Mouse (Mus musculus) MEL (cell line): ENCODE measurements around the gene Rarb. TPM values are rescaled to one million over a fixed set of nuclear protein-coding genes. Genes with fewer than 3 reads are reported as not detected.

Source experiments
- DNase-seq: peaks from one replicate; pipeline ENCODE4 v3.0.0; 2011; ENCODE audit warnings: low read depth, low spot score
- H3K27ac ChIP-seq: 2 replicates; pipeline ENCODE4 v1.5.1; 2012; ENCODE audit warnings: low read depth, mild to moderate bottlenecking, control low read depth, low read length, moderate library complexity; ENCODE audit not compliant: control insufficient read depth
- H3K27me3 ChIP-seq, 2 experiments: fragments of 150-350 bp in 1 of 2; sonication (generic) in 1 of 2; 2 replicates each; pipeline ENCODE4 v1.6.1; 2012; ENCODE audit warnings: low read length in 2 of 2, mild to moderate bottlenecking in 2 of 2, improper control_type of control experiment in 1 of 2, moderate library complexity in 1 of 2; ENCODE audit not compliant: insufficient read depth in 2 of 2, control insufficient read depth in 1 of 2
- H3K36me3 ChIP-seq, 2 experiments: 2 replicates each; pipeline ENCODE4 v1.6.1; 2012 to 2014; ENCODE audit warnings: low read length in 2 of 2, improper control_type of control experiment in 1 of 2, inconsistent platforms in 1 of 2, mild to moderate bottlenecking in 1 of 2; ENCODE audit not compliant: insufficient read depth in 2 of 2, control insufficient read depth in 1 of 2
- H3K4me1 ChIP-seq, 2 experiments: fragments of 150-350 bp in 1 of 2; sonication (generic) in 1 of 2; 2 replicates each; pipeline ENCODE4 v1.6.1; 2012; ENCODE audit warnings: low read length in 2 of 2, improper control_type of control experiment in 1 of 2, mild to moderate bottlenecking in 1 of 2; ENCODE audit not compliant: insufficient read depth in 2 of 2, control insufficient read depth in 1 of 2
- H3K4me3 ChIP-seq, 2 experiments: fragments of 150-350 bp in 1 of 2; sonication (generic) in 1 of 2; 2 replicates each; pipeline ENCODE4 v1.5.1; 2012; ENCODE audit warnings: low read depth in 2 of 2, low read length in 2 of 2, mild to moderate bottlenecking in 2 of 2, moderate library complexity in 2 of 2, control low read depth in 1 of 2, improper control_type of control experiment in 1 of 2; ENCODE audit not compliant: control insufficient read depth in 1 of 2, insufficient read depth in 1 of 2
- H3K79me2 ChIP-seq: 2 replicates; pipeline ENCODE4 v1.6.1; 2012; ENCODE audit warnings: mild to moderate bottlenecking, low read length, moderate library complexity; ENCODE audit not compliant: control insufficient read depth, poor library complexity, insufficient read depth
- H3K9ac ChIP-seq: 2 replicates; pipeline ENCODE4 v1.6.1; 2012; ENCODE audit warnings: low read depth, mild to moderate bottlenecking, control low read depth, low read length, moderate library complexity; ENCODE audit not compliant: control insufficient read depth, poor library complexity, severe bottlenecking
- H3K9me3 ChIP-seq: fragments of 150-350 bp; sonication (generic); replicated peaks from 2 replicates; pipeline ENCODE4 v1.6.1; 2012; ENCODE audit warnings: mild to moderate bottlenecking, low read length, improper control_type of control experiment, moderate library complexity; ENCODE audit not compliant: insufficient read depth
- BHLHE40 ChIP-seq: IDR thresholded peaks from 2 replicates; pipeline ENCODE4 v1.6.1; 2012; ENCODE audit warnings: low read depth, mild to moderate bottlenecking, inconsistent platforms, low read length, improper control_type of control experiment, borderline replicate concordance
- CHD1 ChIP-seq: IDR thresholded peaks from 2 replicates; pipeline ENCODE4 v1.6.1; 2012; ENCODE audit warnings: low read depth, mild to moderate bottlenecking, inconsistent platforms, low read length, improper control_type of control experiment
- CHD2 ChIP-seq: IDR thresholded peaks from 2 replicates; pipeline ENCODE4 v1.6.1; 2011; ENCODE audit warnings: low read length, improper control_type of control experiment
- EP300 ChIP-seq, 2 experiments: IDR thresholded peaks; 2 replicates each; pipeline ENCODE4 v1.6.1; 2011; ENCODE audit warnings: improper control_type of control experiment in 2 of 2, low read length in 2 of 2, low read depth in 1 of 2, mild to moderate bottlenecking in 1 of 2
- ETS1 ChIP-seq: IDR thresholded peaks from 2 replicates; pipeline ENCODE4 v1.6.1; 2012; ENCODE audit warnings: low read depth, mild to moderate bottlenecking, inconsistent platforms, low read length, improper control_type of control experiment, moderate library complexity
- GABPA ChIP-seq: IDR thresholded peaks from 2 replicates; pipeline ENCODE4 v1.6.1; 2012; ENCODE audit warnings: low read depth, mild to moderate bottlenecking, inconsistent platforms, low read length, improper control_type of control experiment, moderate library complexity
- GATA1 ChIP-seq: IDR thresholded peaks from 2 replicates; pipeline ENCODE4 v1.6.1; 2011; ENCODE audit warnings: low read depth, low read length, improper control_type of control experiment
- JUND ChIP-seq: IDR thresholded peaks from 2 replicates; pipeline ENCODE4 v1.6.1; 2011; ENCODE audit warnings: low read depth, mild to moderate bottlenecking, improper control_type of control experiment, low read length
- KAT2A ChIP-seq: conservative IDR thresholded peaks from 2 replicates; pipeline ENCODE4 v1.6.1; 2012; ENCODE audit warnings: low read depth, low read length, improper control_type of control experiment, inconsistent platforms
- MAFK ChIP-seq: IDR thresholded peaks from 2 replicates; pipeline ENCODE4 v1.6.1; 2011; ENCODE audit warnings: low read depth, mild to moderate bottlenecking, low read length, improper control_type of control experiment, borderline replicate concordance
- MAX ChIP-seq: IDR thresholded peaks from 2 replicates; pipeline ENCODE4 v1.6.1; 2011; ENCODE audit warnings: low read length, improper control_type of control experiment
- MAZ ChIP-seq: IDR thresholded peaks from 2 replicates; pipeline ENCODE4 v1.6.1; 2012; ENCODE audit warnings: low read depth, mild to moderate bottlenecking, inconsistent platforms, low read length, improper control_type of control experiment
- MEF2A ChIP-seq: IDR thresholded peaks from 2 replicates; pipeline ENCODE4 v1.6.1; 2014; ENCODE audit warnings: low read depth, mild to moderate bottlenecking, inconsistent platforms, low read length, improper control_type of control experiment; ENCODE audit not compliant: poor library complexity, insufficient replicate concordance, severe bottlenecking; ENCODE audit errors: extremely low read depth
- MXI1 ChIP-seq: IDR thresholded peaks from 2 replicates; pipeline ENCODE4 v1.6.1; 2011; ENCODE audit warnings: mild to moderate bottlenecking, low read depth, low read length, improper control_type of control experiment
- MYC ChIP-seq: IDR thresholded peaks from 2 replicates; pipeline ENCODE4 v1.6.1; 2011; ENCODE audit warnings: low read depth, mild to moderate bottlenecking, low read length, improper control_type of control experiment, moderate library complexity
- NRF1 ChIP-seq: IDR thresholded peaks from 2 replicates; pipeline ENCODE4 v1.6.1; 2014; ENCODE audit warnings: low read depth, mild to moderate bottlenecking, inconsistent platforms, low read length, improper control_type of control experiment, moderate library complexity; ENCODE audit not compliant: poor library complexity, insufficient read depth, severe bottlenecking
- POLR2AphosphoS2 ChIP-seq: IDR thresholded peaks from 2 replicates; pipeline ENCODE4 v1.6.1; 2011; ENCODE audit warnings: low read length, improper control_type of control experiment
- RAD21 ChIP-seq: IDR thresholded peaks from 2 replicates; pipeline ENCODE4 v1.6.1; 2011; ENCODE audit warnings: mild to moderate bottlenecking, low read depth, low read length, improper control_type of control experiment
- RCOR1 ChIP-seq: IDR thresholded peaks from 2 replicates; pipeline ENCODE4 v1.6.1; 2012; ENCODE audit warnings: low read depth, mild to moderate bottlenecking, inconsistent platforms, low read length, improper control_type of control experiment
- SMC3 ChIP-seq: IDR thresholded peaks from 2 replicates; pipeline ENCODE4 v1.6.1; 2011; ENCODE audit warnings: low read depth, low read length, improper control_type of control experiment
- TBP ChIP-seq: IDR thresholded peaks from 2 replicates; pipeline ENCODE4 v1.8.0; 2011; ENCODE audit warnings: low read depth, low read length, improper control_type of control experiment
- USF2 ChIP-seq, 2 experiments: IDR thresholded peaks; 2 replicates each; pipeline ENCODE4 v1.6.1; 2011 to 2012; ENCODE audit warnings: improper control_type of control experiment in 2 of 2, low read length in 2 of 2, borderline replicate concordance in 1 of 2, inconsistent platforms in 1 of 2, low read depth in 1 of 2, mild to moderate bottlenecking in 1 of 2; ENCODE audit not compliant: insufficient read depth in 1 of 2
- ZC3H11A ChIP-seq: IDR thresholded peaks from 2 replicates; pipeline ENCODE4 v1.6.1; 2012; ENCODE audit warnings: low read depth, mild to moderate bottlenecking, inconsistent platforms, low read length, improper control_type of control experiment
- ZKSCAN1 ChIP-seq: IDR thresholded peaks from 2 replicates; pipeline ENCODE4 v1.6.1; 2012; ENCODE audit warnings: low read depth, mild to moderate bottlenecking, inconsistent platforms, low read length, improper control_type of control experiment, moderate library complexity
- ZNF384 ChIP-seq: IDR thresholded peaks from 2 replicates; pipeline ENCODE4 v1.6.1; 2012; ENCODE audit warnings: low read depth, mild to moderate bottlenecking, inconsistent platforms, low read length, improper control_type of control experiment
- polyA plus RNA-seq, 2 experiments: library from polyadenylated mRNA; stranded (reverse) in 1 of 2; unstranded in 1 of 2; fragments of >175 nt in 1 of 2; fragments of >200 nt in 1 of 2; gene quantifications; 2 replicates each; pipeline versions ENCODE4 v1.2.1 to v1.2.4; 2012; ENCODE audit warnings: low replicate concordance in 2 of 2, low read depth in 1 of 2; ENCODE audit not compliant: insufficient read length in 2 of 2, insufficient read depth in 1 of 2, missing spikeins in 1 of 2
- total RNA-seq: library from RNA; depleted of rRNA; stranded (reverse); fragments of 300-350 nt; gene quantifications from 2 replicates; pipeline ENCODE4 v1.2.3, GENCODE M21; 2012

The Rarb gene
- total and polyA plus RNA-seq, 3 experiments, result not detected

DNA sequence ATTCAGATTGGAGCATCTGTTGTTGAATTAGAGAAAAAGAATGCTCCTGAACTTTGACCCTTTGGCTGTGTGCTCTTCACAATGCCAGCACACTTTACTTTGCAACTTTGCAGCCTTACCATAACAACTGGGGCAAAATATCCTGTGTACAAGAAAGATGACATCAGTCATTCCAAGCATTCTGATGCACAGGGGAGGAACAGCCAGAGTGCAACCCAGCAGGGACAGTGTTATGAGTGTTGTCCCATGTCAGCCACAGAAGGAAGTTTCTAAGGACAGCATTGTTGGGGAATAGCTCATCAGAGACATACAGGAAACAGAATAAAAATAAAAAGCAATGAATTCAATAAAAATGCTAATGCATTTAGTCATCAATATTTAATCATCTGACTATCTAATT, 141.9 kb downstream of the Rarb start:
- TF ChIP-seq MEF2A (no peak), TBP (no peak), SMC3 (no peak)
- no peak overlapping the region for H3K4me3 ChIP-seq
- no peak overlapping the region for H3K27ac ChIP-seq
- H3K9me3 ChIP-seq, result no peaks in the 10 kb centered on the region
- no peaks in the 10 kb centered on the region for H3K4me1 ChIP-seq
- DNase-seq, result no peak
- no peaks in the 10 kb centered on the region for H3K79me2 ChIP-seq
- no peak overlapping the region for H3K9ac ChIP-seq
- H3K27me3 ChIP-seq, result no peaks in the 10 kb centered on the region
- no peaks in the 10 kb centered on the region for H3K36me3 ChIP-seq

DNA sequence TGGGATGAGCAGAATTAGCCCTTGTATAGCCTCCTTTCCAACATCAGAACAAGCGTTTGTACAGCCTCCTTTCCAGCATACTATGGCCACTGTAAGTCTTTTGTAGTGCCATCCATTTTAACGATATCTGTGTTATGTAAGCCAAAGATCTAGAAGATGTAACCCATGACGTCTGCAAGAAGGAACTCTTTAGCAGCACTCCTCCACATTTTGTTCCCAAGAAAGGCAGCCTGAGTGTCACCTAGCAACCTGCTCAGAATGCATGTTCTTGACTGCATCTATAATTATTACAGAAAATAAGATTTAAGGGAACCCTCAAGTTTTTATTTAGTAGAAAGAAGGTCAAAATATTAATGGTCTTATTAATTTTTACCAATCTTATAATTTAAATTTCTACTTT, 148.4 kb downstream of the Rarb start:
- TF ChIP-seq KAT2A, result no peak
- TF ChIP-seq USF2 (IDR thresholded peaks at IDR 0.05; ENCODE audit: borderline replicate concordance in 1 of 2, insufficient read depth in 1 of 2, low read depth in 1 of 2, low read length in 2 of 2), result no peak
- no peak for TF ChIP-seq MXI1
- TF ChIP-seq NRF1, result no peak
- no peak for TF ChIP-seq TBP
- TF ChIP-seq RCOR1, result no peak
- no peak for TF ChIP-seq MEF2A
- TF ChIP-seq JUND, result no peak
- TF ChIP-seq ZNF384, result no peak
- TF ChIP-seq, all 39 proteins: peak for 0
- H3K4me1 ChIP-seq, result no peaks in the 10 kb centered on the region
- DNase-seq, result no peak

DNA sequence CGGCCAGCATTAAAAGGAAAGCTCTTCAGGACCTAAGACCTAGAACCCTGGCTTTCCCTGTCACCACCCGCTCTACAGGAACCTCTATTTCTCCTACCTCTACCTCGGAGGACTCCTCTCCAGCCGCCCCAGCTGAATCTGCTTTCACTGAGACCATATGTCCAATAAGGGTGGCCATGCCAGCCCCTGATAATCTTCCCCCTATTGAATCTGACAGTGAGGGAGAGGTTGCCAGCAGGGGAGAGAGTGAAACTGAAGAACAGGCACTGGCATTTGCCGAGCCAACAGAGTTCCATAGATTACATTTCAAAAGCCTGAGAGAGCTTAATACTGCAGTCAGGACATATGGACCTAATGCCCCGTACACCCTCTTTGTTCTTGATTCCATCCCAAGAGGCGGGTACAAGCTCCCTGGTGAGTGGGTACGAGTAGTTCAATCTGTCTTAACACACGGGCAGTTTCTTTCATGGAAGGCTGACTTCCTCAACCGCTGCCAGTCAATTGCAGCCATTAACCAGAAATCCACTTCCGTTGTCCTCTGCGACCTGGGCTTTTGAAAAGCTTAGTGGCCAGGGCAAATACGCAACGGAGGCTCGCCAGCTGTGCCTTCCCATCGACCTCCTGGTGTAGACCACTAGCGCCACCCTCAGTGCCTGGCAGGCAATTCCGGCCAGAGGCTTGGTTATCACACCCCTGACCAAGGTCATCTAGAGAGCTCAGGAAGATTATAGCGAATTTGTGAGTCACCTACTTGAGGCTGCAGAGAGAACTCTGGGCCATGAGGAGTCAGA, 179.6 kb downstream of the Rarb start:
- DNase-seq, result no peak
- no peaks in the 10 kb centered on the region for H3K36me3 ChIP-seq
- H3K27me3 ChIP-seq, result no peaks in the 10 kb centered on the region
- TF ChIP-seq MAZ (no peak), MAX (no peak), MYC (no peak), MAFK (no peak), POLR2AphosphoS2 (no peak), MXI1 (no peak), BHLHE40 (no peak), CHD1 (no peak), CHD2 (no peak), ETS1 (no peak), GATA1 (no peak), RAD21 (no peak), ZNF384 (no peak), GABPA (no peak), ZKSCAN1 (no peak), EP300 (IDR thresholded peaks at IDR 0.05; ENCODE audit: low read depth in 1 of 2, low read length in 2 of 2) (no peak), ZC3H11A (no peak)

More for the DNA sequence above, 148.4 kb downstream of the Rarb start:
- no peaks in the 10 kb centered on the region for H3K27me3 ChIP-seq
- H3K4me3 ChIP-seq, result no peak overlapping the region
- H3K79me2 ChIP-seq, result no peaks in the 10 kb centered on the region
- H3K9me3 ChIP-seq, result no peaks in the 10 kb centered on the region
- H3K27ac ChIP-seq, result no peak overlapping the region
- no peak overlapping the region for H3K9ac ChIP-seq
- no peaks in the 10 kb centered on the region for H3K36me3 ChIP-seq

More for the DNA sequence above, 179.6 kb downstream of the Rarb start:
- Histone ChIP-seq H3K9ac (no peak overlapping the region), H3K4me1 (no peaks in the 10 kb centered on the region), H3K27ac (no peak overlapping the region), H3K9me3 (no peaks in the 10 kb centered on the region), H3K4me3 (no peak overlapping the region), H3K79me2 (no peaks in the 10 kb centered on the region)
